Mouse (Mus musculus) left cerebral cortex, postnatal 10 days (tissue): Measurements from ENCODE around the gene Trip12. TPM values are rescaled to one million over a fixed set of nuclear protein-coding genes. Genes with fewer than 3 reads are reported as not detected.

Experiments used
- DNase-seq, 2 experiments: peaks; one replicate each; pipeline ENCODE4 v3.0.0; 2021 to 2022; ENCODE audit warnings: low spot score in 2 of 2, mixed read lengths in 1 of 2; ENCODE audit errors: extremely low spot score in 1 of 2
- intact Hi-C: fragments of 180-260 bp; cut with DNase I; formaldehyde crosslinking; loops from one replicate; pipeline ENCODE4 v1.15.1; 2025
- total RNA-seq, 2 experiments: library from RNA; stranded (reverse); gene quantifications; 2 replicates each; pipeline ENCODE4 v1.2.3; 2021

Trip12 gene
- 100 to 1,000 TPM; 181 to 201 TPM for total RNA-seq

DNA sequence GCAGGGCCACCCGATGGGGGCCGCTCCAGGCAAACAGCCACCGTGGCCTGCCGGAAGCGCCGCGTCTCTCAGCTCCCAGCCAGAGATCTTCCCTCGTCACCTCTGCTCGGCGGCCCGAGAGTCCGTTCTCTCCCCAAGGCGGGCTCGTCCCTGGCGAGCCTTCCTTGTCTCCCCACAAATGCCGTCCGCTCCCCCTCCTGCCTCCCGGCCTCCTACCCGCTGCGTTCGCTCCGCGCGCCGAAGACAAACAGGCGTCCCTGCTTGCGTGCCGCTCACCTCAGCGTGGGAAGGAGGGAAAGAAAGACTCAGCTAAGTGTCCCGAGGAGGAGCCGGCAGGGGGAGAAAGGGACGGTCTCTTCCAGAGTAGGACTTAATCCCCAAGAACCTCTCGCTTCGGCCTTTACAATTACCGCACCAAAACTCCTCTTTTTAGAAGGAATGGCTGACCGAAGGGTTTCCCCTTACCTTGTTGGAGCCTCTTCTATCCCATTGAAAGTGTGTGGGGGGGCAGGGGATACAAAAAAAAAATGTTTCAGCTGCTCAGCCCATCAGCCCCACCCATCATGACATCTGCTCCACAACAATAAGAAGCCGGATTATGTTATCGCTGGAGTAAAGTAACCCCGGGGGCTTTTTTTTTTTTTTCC is at the start of gene Trip12:
Gene Trip12 (minus strand): TSS at position 499 of the 647 bp plus-strand sequence.
- intact Hi-C loops, result no loop called here
- no peak for DNase-seq

DNA sequence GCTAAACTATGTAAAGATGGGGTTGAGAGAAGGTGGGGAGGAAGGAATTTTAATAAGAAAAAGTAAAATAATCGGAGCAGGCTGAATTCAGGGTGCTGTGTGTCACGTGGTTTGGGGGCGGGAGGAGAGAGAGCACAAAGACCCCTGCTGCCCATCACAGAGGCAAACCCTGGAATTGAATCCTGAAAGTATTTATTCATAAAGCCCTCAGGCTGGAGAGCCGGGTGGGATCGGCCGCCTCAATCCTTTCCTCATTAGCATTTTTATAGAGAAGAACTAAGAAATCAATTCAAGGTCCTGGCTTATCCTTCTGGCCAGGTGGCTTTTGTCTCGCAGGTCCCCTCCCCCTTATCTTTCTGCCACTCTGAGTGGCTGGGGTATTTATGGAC is 49.7 kb upstream of the Trip12 start:
- DNase-seq, result no peak
- intact Hi-C loops, result no loop called here

DNA sequence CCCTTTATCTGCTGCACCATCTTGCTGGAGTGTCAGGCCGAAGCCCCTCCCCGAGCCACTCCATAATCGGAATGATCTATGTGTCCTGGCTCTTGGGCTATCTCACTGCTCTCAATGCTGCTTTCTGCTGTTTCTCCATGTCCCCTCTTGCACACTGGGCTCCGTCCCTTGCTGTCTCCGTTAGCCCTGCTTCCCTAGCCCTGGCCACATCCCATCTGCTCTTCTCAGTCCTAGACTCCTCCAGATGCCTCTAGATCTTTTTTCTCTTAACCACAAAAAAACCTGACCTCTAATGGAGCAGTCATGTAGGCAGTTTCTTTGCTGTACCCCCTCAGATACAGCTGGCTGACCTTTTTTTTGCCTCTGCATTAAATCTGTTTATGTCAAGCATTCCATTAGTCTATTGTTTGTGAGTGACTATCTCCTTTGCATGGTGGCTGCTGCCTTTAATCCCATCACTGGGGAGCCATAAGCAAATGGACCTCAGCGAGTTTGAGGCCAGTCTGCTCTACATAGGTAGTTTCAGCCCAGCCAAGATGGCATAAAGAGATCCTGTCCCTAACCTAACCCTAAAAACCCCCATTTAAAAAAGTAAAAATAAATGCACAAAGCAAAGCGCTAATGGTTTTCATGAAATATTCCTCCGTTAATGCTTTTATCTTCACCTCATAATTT is 49.2 kb upstream of the Trip12 start:
- intact Hi-C loops, result no loop called here
- DNase-seq, result no peak

- intact Hi-C loops, result no loop called here
Observed at GRCm38 (mm10) chr1:84885921-84886320, 45.6 kb upstream of the Trip12 start.

DNA sequence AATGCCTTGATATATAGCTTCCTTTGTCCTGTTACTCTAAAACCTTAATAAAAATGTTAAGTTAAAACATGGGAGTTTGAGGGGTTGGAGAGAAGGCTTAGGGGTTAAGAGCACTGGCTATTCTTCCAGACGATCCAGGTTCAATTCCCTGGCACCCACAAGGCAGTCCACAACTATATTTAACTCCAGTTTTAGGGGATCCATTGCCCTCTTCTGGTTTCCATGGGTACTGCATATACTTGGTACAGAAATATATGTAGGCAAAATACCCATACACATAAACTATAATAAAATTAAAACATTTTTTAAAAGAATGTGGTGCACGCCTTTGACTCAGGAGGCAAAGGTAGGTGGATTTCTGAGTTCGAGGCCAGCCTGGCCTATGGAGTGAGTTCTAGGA is 44.9 kb upstream of the Trip12 start:
- intact Hi-C loops, result no loop called here
- DNase-seq, result no peak

More at GRCm38 (mm10) chr1:84885921-84886320, 45.6 kb upstream of the Trip12 start:
- DNase-seq, result no peak

DNA sequence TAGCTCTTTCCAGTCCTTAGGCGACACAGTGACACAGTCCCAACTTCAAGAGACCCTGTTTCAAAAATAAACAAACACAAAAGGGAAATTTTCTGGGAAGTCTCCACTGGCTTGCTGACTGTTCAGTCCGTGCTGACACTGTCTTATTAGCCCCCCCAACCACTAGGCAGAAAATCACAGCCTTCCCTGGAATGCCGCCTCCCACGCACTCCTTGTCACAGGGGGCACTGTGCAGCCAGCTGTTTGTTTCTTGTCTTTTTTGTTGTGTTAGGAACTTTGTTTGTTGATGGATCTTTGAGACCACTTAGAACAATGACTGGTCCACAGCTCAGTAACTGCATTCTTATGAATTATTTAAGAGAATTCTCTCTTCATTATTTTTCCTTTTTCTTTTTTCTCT is 43.6 kb upstream of the Trip12 start:
- intact Hi-C loops, result no loop called here
- DNase-seq, result no peak

DNA sequence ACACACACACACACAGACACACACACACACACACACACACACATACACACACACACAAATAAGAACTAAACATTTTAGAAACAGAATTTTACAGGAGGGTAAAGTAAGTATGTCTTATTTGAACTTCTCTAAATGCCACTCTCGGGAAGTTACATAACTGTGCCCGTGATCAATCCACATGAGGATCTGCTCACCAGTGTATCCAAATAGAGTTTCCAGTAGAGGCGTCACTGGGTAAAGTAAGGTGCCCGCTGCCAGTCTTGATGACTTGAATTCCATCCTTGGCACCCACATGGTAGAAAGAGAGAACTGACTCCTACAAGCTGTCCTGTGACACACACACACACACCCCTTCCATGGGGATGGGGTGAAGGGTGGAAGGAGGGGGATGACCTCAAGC is 42.6 kb upstream of the Trip12 start:
- intact Hi-C loops, result no loop called here
- DNase-seq, result no peak

GRCm38 (mm10) chr1:84882066-84882532 is 41.8 kb upstream of the Trip12 start:
- intact Hi-C loops, result no loop called here
- no peak for DNase-seq

GRCm38 (mm10) chr1:84881248-84882065 is 41.1 kb upstream of the Trip12 start:
- DNase-seq, result no peak
- intact Hi-C loops, result no loop called here

- intact Hi-C loops, result no loop called here
- DNase-seq, result no peak
Observed at GRCm38 (mm10) chr1:84879571-84880120, 39.3 kb upstream of the Trip12 start.

DNA sequence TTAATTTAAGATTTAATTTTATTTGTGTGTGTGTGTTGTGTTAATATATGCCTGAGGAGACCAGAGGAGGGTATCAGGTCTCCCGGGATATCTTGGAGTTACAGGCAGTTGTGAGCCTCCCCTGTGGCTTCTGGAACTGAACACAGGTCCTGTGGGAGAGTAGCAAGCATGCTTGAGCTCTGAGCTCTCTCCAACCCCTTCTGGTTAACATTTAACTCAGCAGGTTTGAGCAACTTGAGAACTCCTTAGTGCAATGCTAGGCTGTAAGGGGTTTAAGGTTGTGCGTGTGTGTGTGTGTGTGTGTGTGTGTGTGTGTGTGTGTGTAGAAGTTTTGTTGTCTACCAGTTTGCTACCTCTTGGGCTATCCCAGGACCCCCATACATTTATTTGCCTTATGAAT is 37.3 kb upstream of the Trip12 start:
- intact Hi-C loops, result no loop called here
- no peak for DNase-seq

- no peak for DNase-seq
- intact Hi-C loops, result no loop called here
Observed at GRCm38 (mm10) chr1:84872939-84873338, 32.6 kb upstream of the Trip12 start.

- intact Hi-C loops, result no loop called here
- no peak for DNase-seq
Observed at GRCm38 (mm10) chr1:84872105-84872504, 31.8 kb upstream of the Trip12 start.

DNA sequence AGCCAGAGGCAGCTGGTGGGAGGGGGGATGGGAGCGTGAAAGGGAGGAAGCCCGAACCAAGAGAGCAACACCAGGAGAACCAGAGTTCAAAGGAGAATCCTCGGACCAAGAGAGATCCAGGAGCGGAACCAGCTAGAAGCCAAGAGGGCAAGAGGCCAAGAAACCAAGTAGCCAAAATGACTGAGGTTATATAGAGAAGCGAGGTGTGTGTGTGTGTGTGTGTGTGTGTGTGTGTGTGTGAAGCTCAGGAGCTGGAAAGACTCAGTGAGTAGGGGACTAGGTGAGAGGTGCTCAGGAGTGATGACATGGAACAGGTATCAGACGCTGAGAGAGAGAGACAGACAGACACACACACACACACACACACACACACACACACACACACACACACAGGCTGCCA is 30.8 kb upstream of the Trip12 start:
- no peak for DNase-seq
- intact Hi-C loops, result no loop called here

- no peak for DNase-seq
- intact Hi-C loops, result no loop called here
Observed at GRCm38 (mm10) chr1:84869498-84869897, 29.2 kb upstream of the Trip12 start.

GRCm38 (mm10) chr1:84868841-84869240 is 28.5 kb upstream of the Trip12 start:
- intact Hi-C loops, result no loop called here
- DNase-seq, result no peak

DNA sequence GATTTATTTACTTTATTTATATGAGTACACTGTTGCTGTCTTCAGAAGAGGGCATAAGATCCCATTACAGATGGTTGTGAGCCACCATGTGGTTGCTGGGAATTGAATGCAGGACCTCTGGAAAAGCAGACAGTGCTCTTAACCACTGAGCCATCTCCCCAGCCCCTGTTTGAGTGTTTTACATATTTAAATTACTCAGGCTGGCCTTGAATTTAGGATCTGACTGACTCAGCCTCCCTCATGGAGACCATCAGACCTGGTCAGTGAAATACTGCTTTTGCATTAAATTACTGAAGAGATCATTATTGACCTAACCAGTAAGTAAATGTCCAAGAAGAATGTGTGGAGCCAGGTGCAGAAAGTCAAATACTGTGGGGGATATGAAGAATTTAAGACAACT is 28.0 kb upstream of the Trip12 start:
- no peak for DNase-seq
- intact Hi-C loops, result no loop called here

- intact Hi-C loops, result no loop called here
- no peak for DNase-seq
Observed at GRCm38 (mm10) chr1:84866706-84867230, 26.5 kb upstream of the Trip12 start.

DNA sequence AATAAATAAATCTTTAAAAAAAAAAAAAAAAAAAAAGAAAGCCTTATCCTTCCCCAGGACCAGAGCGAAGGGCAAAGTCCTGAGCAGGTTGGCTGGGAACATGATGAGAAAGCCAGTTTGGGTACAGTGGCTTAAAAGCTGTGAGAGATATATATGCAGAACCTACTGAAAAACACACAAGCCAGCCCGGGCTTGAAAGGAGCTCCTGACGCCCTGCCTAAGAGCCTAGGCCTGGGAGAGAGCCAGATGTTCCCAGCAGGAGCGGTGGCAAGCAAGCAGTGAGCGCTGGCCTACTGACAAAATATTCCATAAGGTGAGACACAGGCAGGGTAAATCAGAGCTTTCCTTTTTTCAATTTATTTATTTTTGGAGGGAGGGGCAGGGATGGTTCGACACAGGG is 25.9 kb upstream of the Trip12 start:
- intact Hi-C loops, result no loop called here
- DNase-seq, result no peak
